Mouse (Mus musculus) forelimb bud, embryonic 11.5 days (tissue): Measurements from ENCODE around the gene Tasp1.
"Not testable (repeated sequence)": the region's sequence is repeated elsewhere in the genome, so short reads cannot be mapped to it uniquely, and the experiment has no call there.

Experiments
- DNase-seq: peaks from one replicate; pipeline ENCODE4 v3.0.0-alpha.2; 2012; ENCODE audit warnings: low read depth, low spot score

The Tasp1 gene

DNA sequence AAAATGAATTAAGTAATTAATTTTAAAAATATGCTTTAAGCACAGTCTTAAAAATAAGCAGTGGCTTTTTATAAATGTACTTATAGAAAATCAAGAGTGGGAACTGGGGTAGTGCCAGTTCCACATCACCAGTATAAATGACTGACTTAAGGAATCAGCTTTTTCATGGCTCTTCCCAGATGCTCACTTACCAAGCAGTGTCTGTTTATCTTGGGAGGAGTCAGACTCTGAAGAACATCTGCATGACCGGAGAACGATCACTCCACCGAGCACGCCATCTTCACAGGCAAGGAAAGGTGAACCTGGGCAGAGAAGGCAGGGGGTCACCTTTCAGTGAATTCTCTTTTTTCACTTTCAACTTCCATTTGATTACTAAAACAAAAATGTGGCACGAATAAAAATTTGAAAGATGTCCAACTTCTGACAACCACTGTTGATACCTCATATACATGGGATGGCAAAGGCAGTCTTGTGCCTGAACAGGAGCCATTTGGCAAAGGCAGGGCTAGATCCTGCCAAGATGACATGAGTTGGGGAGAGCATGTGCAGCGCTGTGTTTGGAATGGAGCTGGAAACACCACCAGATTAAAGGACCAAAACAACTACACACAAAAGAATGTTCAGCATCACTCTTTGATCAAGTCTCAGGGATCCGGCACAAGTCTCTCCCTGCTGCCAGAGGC, 182.9 kb downstream of the Tasp1 start:
- no peak for DNase-seq

DNA sequence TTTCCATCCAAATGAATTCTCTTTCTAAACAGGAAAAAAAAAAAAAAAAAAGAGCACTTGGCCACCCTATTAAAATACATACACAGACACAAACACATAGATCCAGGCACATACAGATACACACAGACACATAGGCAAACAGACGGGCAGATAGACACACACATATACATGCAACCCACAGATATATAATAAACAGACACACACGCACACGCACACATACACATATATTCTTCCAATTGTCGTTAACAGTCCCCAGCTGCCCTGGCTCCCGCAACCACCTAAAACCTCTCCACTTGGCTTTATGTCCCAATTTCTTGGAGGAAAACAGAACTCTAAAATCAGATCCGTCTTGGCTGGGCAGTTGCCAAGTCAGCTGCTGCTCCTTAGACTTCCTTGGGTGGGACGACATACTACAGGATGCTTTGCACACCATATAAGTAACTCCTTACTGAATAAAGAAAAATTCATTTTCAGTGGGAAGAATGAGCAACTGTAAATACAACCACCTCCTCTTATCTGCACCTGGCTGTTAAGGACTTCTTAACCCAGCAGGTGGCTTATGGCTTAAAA, 188.5 kb downstream of the Tasp1 start:
- DNase-seq, result no peak

DNA sequence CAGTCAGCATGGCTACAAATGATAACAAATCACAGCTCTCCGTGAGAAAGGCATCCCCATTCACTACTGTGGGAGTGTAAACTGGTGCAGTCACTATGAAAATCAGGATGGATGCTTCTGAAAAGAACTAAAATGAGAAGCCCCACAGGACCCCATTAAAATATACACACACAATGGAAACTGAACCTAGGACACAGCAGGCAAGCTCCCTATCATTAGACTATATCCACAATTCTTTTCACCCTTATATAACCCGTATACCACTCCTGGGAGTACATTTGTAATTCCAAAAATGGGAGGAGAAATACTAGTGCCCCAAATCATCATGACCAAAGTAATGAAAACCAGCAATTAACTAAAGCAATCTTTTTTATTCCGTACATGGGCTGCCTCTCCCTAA, 190.7 kb downstream of the Tasp1 start:
- DNase-seq, result no peak

DNA sequence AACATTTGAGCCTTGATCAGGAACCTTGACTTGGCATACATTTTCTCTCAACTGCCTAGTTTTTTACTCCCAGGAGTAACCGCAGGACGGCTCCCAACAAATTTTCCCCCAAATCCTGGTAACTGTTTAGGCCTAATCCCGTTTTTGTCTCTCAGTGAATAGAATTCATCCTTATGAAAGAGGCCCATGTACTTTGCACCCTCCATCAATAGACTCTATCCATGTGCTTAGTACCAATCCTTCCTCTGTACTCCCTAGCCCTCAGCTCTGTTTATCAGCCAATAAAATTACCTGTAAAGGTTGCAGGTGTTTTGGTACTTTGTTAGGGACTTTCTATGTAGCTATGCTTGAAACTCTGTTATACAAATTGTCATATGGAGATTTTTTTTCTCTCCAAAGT, 192.4 kb downstream of the Tasp1 start:
- DNase-seq, result no peak

DNA sequence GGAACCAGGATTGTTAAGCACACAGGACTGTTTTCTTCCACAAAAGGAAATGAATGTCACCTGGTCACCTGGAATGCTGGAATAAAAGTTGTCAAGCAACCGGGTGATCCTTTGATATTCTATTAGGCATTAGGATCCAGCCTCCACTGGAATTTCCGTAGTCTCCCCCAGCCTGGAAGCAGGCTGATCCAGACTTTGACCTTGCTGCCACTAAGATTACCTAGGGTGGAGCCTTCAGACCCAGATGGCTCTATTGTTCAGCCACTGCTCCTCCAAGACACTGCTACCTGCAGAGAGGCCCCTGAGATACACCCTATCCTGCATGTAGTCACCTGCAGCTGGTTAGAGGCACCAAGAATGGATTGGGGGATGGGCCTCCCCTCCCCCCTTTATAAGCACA, 192.8 kb downstream of the Tasp1 start:
- DNase-seq, result no peak

DNA sequence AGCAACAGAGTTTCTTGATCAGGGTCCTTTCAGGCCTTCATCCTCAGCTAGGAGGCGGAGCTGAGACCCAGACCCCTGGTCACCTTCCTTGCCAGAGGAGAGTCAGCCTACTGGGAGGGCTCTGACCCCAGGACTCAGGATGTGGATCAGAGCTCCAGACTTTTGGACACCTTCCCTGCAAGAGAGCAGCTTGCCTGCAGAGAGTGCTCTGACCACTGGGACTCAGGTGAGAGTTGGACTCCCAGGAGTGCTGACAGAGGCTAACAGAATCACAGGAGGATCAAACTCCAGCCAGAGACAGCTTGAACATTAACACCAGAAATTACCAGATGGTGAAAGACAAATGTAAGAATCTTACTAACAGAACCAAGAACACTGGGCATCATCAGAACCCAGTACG, 197.5 kb downstream of the Tasp1 start:
- DNase-seq, result not testable (repeated sequence)

DNA sequence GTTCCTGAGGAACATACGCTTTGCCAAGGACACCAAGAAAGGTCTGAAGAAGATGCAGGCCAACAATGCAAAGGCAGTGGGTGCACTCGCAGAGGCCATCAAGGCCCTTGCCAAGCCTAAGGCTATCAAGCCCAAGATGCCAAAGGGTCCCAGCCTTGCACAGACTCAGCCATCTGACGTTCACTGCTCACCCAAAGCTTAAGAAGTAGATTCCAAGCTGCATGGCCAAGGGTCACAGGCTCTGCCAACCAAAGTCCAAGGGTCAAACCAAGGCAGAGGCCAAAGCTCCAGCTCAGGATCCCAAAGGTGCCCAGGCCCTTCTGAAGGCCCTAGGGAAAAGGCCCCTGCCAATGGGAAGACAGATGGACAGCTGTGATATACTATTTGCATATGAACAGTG, 203.2 kb downstream of the Tasp1 start:
- not testable (repeated sequence) for DNase-seq

DNA sequence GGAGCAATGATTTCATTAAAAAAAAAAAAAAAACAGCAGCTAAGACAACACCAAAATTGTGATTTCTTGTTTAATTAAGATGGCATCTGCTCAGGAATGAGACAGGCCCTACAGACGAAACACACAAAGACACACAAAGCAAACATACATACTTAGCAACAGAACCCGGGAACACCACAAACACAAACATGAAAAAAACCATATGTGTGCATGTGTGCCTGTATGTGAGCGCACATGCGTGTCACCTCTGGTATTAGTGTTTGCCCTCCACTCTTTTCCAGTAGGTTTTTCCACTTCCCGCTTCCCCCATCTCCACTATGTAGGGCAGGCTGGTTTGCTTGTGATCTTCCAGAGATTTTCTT, 206.5 kb downstream of the Tasp1 start:
- no peak for DNase-seq

DNA sequence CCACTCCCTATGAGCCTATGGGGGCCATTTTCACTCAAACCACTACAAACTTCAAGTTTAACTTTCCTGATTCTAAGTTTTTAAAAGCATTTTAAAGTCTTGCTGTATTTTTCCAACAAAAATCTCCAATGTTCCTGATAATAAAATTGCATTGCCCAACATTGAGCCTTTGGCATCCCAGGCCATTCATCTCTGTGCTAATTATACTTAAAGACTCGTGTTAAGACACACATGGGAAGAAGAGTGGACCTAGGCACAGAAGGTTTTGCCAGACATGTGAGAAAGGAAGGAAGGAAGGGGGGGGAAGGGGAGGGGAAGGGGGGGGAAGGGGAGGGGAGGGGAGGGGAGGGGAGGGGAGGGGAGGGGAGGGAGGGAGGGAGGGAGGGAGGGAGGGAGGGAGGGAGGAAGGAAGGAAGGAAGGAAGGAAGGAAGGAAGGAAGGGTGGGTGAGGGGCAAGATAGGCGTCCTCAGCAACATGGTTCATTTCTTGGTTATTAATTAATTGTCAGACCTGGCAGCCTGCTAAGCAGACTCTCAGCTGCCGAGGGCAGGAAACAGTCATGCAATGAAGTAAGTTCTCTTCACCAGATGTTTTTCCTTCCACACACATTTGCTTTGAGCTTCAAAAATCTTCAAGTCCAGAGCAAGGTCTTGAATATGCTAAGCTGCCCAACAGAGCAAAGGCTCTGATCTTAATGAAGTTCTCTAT, 207.0 kb downstream of the Tasp1 start:
- no peak for DNase-seq

DNA sequence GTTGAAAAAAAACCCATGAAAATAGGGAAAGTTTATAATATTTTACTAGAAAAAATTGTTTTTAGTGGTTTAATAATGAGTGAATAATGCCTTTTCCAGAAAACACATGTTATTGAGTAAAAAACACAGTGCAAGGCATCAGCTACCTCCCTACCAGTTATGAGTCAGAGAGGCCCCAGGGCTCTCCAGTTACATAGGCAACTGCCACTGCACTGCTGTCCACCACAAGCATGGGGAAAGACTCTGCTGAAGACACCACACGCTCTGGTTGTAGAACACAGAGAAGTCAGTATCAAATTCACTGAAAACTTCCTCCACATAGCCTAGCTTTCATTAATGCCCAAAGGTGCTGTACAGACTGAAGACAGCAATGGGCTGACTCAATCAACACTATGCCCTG, 217.0 kb downstream of the Tasp1 start:
- DNase-seq, result no peak

DNA sequence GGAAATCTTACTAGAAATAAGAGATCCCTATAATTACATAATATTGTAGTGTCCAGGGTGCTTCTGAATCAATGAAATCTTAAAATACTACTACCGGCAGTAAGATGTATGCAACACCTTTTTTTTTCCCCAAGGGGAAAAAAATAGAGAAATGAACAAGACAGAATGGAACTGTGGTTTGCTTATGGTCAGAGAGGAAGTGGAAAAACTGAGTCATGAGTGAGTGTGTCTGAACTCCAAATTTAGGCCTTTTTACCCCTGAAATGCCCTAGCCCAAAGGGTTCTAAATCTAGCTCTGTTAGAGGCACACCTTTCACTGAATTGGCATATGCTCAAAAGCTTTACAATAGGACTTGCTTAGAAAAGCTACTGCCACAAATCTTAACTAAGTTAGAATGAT, 225.2 kb downstream of the Tasp1 start:
- DNase-seq, result no peak

DNA sequence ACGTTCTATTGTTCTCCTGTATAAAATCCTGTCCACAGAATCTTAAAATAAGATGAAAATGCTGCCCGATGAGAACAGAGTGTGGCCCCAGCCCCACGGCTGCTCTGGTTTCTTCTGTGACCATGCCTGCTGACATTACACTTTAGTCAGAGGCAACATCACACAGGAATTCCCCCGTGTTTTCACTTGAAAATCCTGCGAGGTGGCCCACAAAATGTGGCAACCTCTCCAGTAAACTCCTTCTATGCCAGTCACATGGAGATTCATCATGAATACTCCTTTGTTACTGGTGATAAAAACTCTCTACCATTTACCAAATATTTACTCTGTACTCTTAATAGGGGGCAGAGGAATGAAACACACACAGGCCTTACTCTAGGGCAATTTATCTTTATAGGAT, 225.7 kb downstream of the Tasp1 start:
- no peak for DNase-seq

DNA sequence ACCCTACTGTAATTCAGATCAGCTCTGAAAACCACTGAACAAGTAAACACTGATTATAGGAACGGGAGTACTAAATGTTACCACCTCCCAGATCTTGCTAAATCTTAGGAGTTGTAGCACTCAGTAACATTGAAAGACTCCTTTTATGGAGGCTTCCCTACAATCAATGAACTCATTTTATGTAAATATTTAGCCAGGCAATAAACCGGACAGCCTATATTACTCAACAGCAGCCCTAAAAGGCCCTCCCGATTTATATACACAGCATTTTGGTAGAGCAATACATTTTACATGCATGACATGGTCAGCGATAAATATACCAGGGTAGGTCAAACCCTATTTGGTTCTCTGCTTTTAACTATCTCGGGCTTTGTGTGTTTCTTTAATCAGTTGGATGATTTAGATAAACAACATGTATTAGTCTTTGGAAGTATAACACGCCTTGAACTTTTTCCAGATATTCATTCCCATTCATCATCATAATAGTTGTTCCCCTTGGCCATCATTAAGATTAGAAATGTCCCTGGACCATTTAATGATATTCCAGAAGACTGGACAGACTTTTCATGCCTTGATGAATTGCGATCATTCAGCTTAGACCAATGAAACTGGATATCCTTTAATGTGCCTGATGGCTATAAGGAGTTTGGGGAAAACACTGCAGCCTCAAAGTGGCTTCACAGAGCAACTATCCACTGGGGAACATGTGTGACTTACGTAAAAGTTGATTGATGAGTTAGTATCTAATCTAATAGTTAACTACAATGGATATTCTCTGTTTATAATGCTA, 244.8 kb downstream of the Tasp1 start:
- no peak for DNase-seq

DNA sequence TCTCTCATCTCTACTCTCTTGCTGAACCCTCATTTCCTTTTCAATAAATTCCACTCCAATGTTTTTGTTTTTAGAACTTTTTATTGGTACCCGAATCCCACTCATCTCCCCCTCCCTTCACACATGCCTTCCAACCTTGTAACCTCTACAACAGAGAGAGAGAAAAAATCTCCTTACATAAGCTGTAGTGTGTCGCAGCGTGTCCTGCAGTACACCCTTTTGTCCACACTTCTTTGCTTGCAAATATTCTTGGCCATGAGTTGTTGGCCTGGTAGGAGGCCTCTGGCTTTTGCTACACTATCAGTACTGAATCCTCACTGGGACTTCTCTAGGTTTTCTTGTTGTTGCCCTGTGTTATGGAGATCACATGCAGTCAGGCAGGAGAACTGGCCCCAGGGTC, 249.3 kb downstream of the Tasp1 start:
- no peak for DNase-seq

DNA sequence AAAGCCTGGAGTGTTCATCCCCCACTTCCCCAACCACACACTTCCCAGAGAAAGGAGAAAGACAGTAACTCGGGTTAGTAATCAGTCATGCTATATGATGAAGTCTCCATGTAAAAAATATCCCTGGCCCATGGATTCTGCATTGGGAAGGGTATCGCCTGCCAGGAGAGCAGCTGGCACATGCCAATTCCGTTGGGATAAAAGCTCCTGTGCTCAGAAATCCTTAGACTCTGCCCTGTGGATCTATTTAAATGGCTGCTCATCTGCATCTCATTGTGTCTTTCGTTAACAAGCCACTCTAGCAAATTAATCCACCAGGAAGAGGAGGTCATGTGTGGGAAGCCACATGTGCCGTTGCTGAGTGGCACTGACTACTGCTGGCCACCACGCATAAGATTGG, 258.7 kb downstream of the Tasp1 start:
- no peak for DNase-seq

DNA sequence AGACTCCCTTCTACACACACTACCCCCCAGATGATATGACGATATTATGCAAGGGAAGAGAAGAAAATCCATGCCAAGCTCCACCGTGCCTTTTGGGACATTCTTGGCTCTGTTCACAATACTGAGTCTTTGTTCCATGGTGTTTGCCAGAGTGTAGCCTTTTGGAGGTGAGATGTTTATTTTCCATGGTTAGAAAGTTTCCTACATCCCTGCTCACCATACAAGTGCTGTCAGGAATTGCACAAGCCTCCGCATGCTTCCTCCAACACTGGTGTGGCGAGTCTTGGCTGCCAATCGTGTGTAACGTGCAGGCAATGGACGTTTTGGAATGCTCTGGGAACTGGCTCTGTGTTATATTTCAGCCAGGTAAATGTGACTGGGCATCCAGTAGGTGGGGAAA, 262.6 kb downstream of the Tasp1 start:
- no peak for DNase-seq

DNA sequence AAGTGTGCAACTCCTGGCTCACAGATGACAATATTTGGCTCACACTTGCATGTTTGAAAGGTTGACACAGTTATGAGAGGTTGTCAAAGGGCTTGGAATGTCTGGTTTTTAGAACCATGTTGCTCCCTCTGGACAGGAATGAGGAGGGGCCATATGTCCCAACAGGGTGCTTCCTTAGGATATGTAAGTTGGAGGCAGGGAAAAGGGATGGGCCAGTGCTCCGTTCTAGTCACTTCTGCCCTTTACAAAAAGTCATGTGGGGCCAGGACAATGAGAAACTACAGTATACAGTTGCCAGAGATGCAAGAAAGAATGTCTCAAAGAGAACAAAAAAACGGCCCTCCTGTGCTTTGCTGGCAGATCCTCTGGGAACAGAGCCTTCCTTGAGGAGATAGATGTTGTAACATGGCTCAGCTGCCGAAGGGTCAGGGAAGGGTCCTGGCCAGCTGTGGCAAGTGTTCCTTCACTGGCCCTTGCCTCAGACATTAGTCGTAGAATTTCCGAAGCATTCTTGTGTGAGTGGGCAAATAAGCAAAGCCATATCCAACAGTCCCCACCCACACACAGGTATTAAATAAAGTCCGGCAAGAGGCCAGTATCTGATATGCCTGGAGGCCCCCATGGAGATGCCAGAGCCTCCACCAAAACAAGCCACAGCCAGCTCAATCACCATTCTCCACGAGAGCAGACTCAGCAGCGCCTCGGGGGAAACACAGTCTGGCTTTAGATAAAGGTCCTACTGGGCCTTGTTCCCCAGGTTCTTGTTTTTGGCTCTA, 274.1 kb downstream of the Tasp1 start:
- DNase-seq, result no peak

DNA sequence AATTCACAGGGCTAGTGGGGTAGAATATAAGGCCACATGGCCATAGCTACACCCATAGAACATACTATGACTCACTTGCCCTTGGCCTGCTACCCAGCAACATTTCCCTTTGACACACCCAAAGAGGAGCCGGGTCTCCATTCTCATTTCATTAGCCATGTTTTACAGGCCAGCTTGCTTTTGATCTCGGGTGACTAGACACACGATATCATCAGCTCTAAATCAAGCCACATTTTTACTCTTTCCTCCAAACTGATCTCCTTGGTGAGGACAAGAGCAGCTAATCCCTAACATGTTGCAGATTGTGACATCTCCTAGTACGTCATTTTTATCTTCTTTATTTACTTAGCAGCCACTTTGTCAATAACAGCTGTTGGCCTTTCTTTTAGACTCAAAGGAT, 277.9 kb downstream of the Tasp1 start:
- DNase-seq, result no peak

DNA sequence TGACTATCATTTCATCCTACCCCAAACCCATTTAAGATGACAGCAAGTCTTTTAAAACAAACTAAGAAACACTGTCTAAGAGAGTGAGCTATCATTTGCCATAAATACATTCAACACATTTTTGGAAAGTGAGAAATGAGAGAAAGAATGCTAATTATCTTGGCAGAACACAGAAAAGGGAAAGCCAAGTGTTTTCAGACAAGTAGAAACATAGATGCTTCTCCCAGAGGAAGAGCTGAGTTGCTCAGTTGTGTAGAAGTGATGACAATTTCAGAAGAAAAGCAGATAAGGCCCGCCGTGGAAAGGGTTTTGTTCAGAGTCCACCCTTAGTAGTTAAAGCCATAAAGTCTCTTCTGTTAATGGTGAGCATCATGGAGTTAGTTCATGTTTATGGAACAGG, 281.7 kb downstream of the Tasp1 start:
- no peak for DNase-seq

DNA sequence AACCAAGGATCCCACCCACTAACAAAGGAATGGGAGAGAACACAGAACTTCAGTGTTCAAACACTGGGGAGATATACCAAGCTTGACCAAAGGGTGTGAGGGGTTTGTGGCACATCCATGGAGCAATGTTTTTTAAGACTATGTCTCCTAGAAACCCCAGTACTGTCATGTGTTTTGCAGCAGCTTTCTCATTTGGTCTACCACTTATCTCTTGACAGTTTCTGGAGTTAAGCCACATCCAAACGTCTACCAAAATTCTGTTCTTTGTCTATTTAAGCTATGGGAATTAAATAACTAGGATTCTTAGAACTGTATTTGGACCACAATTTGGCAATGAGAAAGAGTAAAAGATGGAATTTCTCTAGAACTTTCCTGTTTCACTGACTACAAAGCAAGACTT, 282.1 kb downstream of the Tasp1 start:
- DNase-seq, result no peak
